ENCODE assay signal across 9 mouse cellular contexts in the genomic region with DNA sequence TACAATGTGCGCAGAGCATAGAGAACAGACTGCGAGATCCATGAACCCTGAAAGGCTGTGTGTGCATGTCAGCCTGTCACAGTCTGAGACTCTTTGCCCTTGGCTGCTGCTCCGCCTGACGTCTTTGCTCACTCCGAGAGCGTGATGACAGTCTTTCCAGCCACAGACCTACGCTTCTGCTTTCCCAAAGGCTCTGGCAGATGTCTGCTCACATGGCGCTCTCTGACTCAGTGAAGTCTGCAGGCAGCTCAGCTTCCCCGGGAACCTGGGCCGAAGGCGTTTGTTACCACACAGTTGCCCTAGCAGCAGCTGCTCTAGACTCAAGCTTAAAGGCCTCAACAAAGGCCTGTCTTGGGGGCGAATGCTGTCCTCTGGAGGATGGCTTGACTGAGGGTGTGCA. TPM values are rescaled to one million over a fixed set of nuclear protein-coding genes. Genes with fewer than 3 reads are reported as not detected.
A peak's percentile ranks its signal among the peaks of the same experiment; 100 is the strongest.
DNase-seq lines count a peak whose midpoint lies in the region; ATAC-seq and TF ChIP-seq lines count a peak whose summit lies in the region.
"Had no signal": no experiment of that assay in that cellular context is flagged by ENCODE, and none has a peak within 500 bp of the region (broad histone marks: within the 10 kb centered on the region; RNA-seq: fewer than 3 reads in every experiment).

No protein-coding gene starts in this region.

- 58% methylated on average over 12 of the region's 12 CpGs for WGBS in intestine, embryonic 16.5 days
- WGBS in intestine, postnatal 0 days = 70% methylated on average over 12 of the region's 12 CpGs
- 30% methylated on average over 12 of the region's 12 CpGs for WGBS in hindbrain, postnatal 0 days
- 49% methylated on average over 12 of the region's 12 CpGs for WGBS in lung, embryonic 16.5 days

- peak; percentile 55 for DNase-seq in gastrocnemius, postnatal 25 days
- peak; percentile 67 for DNase-seq in hindbrain, postnatal 0 days (ENCODE audit: low spot score)
- peak; percentile 85 to 90 for DNase-seq in right cerebral cortex, postnatal 36 days (ENCODE audit: low spot score in 2 of 2)

- H3K9ac ChIP-seq in intestine, embryonic 16.5 days (ENCODE audit: low read depth, low read length) = 0 out of 2 replicates have a peak overlapping the region, but pooled peaks have one; percentile 20
- H3K9ac ChIP-seq in intestine, postnatal 0 days (ENCODE audit: low read depth, low read length) = no peak overlapping the region
- no peak overlapping the region for H3K9ac ChIP-seq in hindbrain, postnatal 0 days (replicated peaks; ENCODE audit: low read length)
- H3K9ac ChIP-seq in lung, embryonic 16.5 days (ENCODE audit: low read length) = no peak overlapping the region
- H3K9ac ChIP-seq: limb, embryonic 12.5 days had no signal

- no peak for TF ChIP-seq POLR2A in bone marrow macrophage, adult 2 months (IDR thresholded peaks at IDR 0.05; ENCODE audit: borderline replicate concordance, low read depth, low read length)

- H3K4me1 ChIP-seq in intestine, embryonic 16.5 days (ENCODE audit: control insufficient read depth, insufficient read depth, low read length) = peaks cover 30% of the 10 kb centered on the region
- 0 out of 2 replicates have a peak, but pooled peaks cover 2% of the 10 kb centered on the region for H3K4me1 ChIP-seq in intestine, postnatal 0 days (replicated peaks; ENCODE audit: control insufficient read depth, insufficient read depth, low read length)
- peaks cover 81% of the 10 kb centered on the region for H3K4me1 ChIP-seq in bone marrow macrophage, adult 2 months (ENCODE audit: control insufficient read depth, insufficient read depth, low read length)
- peaks cover 5% of the 10 kb centered on the region; the same call in 1 of the 2 replicates for H3K4me1 ChIP-seq in hindbrain, postnatal 0 days (ENCODE audit: insufficient read depth, low read length)
- peaks cover 39% of the 10 kb centered on the region for H3K4me1 ChIP-seq in lung, embryonic 16.5 days (replicated peaks; ENCODE audit: control insufficient read depth, insufficient read depth, low read length)

- H3K27ac ChIP-seq in intestine, embryonic 16.5 days (ENCODE audit: low read length) = 0 out of 2 replicates have a peak overlapping the region, but pooled peaks have one; percentile 0
- H3K27ac ChIP-seq in intestine, postnatal 0 days (ENCODE audit: low read depth, low read length) = no peak overlapping the region
- peak overlapping the region; percentile 94 for H3K27ac ChIP-seq in bone marrow macrophage, adult 2 months (ENCODE audit: insufficient read depth, low read depth, low read length)
- H3K27ac ChIP-seq in hindbrain, postnatal 0 days = peak overlapping the region; percentile 62; the same call in 1 of the 2 replicates
- H3K27ac ChIP-seq in lung, embryonic 16.5 days (ENCODE audit: low read length) = peak overlapping the region; percentile 42

- no peaks in the 10 kb centered on the region for H3K9me3 ChIP-seq in intestine, embryonic 16.5 days (ENCODE audit: control insufficient read depth, low read length)
- H3K9me3 ChIP-seq in intestine, postnatal 0 days (ENCODE audit: control insufficient read depth) = no peaks in the 10 kb centered on the region
- H3K9me3 ChIP-seq in hindbrain, postnatal 0 days (ENCODE audit: low read length) = no peaks in the 10 kb centered on the region
- no peaks in the 10 kb centered on the region for H3K9me3 ChIP-seq in lung, embryonic 16.5 days (ENCODE audit: control insufficient read depth, low read length)
- H3K9me3 ChIP-seq: limb, embryonic 12.5 days had no signal

- no peak overlapping the region for H3K4me3 ChIP-seq in intestine, embryonic 16.5 days (ENCODE audit: low read length)
- H3K4me3 ChIP-seq in intestine, postnatal 0 days (ENCODE audit: low read depth, low read length) = no peak overlapping the region
- H3K4me3 ChIP-seq in bone marrow macrophage, adult 2 months (ENCODE audit: insufficient read depth, low read length) = 0 out of 2 replicates have a peak overlapping the region, but pooled peaks have one; percentile 0
- no peak overlapping the region for H3K4me3 ChIP-seq in hindbrain, postnatal 0 days (ENCODE audit: low read length)
- H3K4me3 ChIP-seq in lung, embryonic 16.5 days (ENCODE audit: low read length) = no peak overlapping the region
- H3K4me3 ChIP-seq: limb, embryonic 12.5 days had no signal

- no peak for ATAC-seq in intestine, embryonic 16.5 days
- no peak for ATAC-seq in intestine, postnatal 0 days
- ATAC-seq in hindbrain, postnatal 0 days = peak; percentile 44
- peak; percentile 13; the same call in 1 of the 2 replicates for ATAC-seq in lung, embryonic 16.5 days (ENCODE audit: low read depth)
- no peak for ATAC-seq in CD4-positive, CD25-positive, alpha-beta regulatory T cell, adult 4 months

- no peaks in the 10 kb centered on the region for H3K36me3 ChIP-seq in intestine, embryonic 16.5 days (ENCODE audit: control insufficient read depth, insufficient read depth, low read length)
- no peaks in the 10 kb centered on the region for H3K36me3 ChIP-seq in intestine, postnatal 0 days (ENCODE audit: control insufficient read depth, insufficient read depth)
- no peaks in the 10 kb centered on the region for H3K36me3 ChIP-seq in hindbrain, postnatal 0 days (ENCODE audit: insufficient read depth, low read length)
- H3K36me3 ChIP-seq in lung, embryonic 16.5 days (ENCODE audit: control insufficient read depth, insufficient read depth, low read length) = no peaks in the 10 kb centered on the region
- H3K36me3 ChIP-seq: limb, embryonic 12.5 days had no signal

- no peak for TF ChIP-seq CTCF in intestine, postnatal 0 days (IDR thresholded peaks at IDR 0.05; ENCODE audit: low read depth)
- TF ChIP-seq CTCF in bone marrow macrophage, adult 2 months (IDR thresholded peaks at IDR 0.05; ENCODE audit: low read depth, low read length) = no peak
- no peak for TF ChIP-seq CTCF in hindbrain, postnatal 0 days (IDR thresholded peaks at IDR 0.05; ENCODE audit: low read depth)

- no peak overlapping the region for H3K4me2 ChIP-seq in intestine, embryonic 16.5 days (ENCODE audit: low read depth, low read length)
- H3K4me2 ChIP-seq in intestine, postnatal 0 days (replicated peaks; ENCODE audit: low read depth) = no peak overlapping the region
- no peak overlapping the region for H3K4me2 ChIP-seq in hindbrain, postnatal 0 days (ENCODE audit: low read depth, low read length)
- H3K4me2 ChIP-seq in lung, embryonic 16.5 days (ENCODE audit: low read depth, low read length) = no peak overlapping the region
- H3K4me2 ChIP-seq: limb, embryonic 12.5 days had no signal

- H3K27me3 ChIP-seq in intestine, embryonic 16.5 days (replicated peaks; ENCODE audit: control insufficient read depth, insufficient read depth, low read length) = no peaks in the 10 kb centered on the region
- H3K27me3 ChIP-seq in intestine, postnatal 0 days (replicated peaks; ENCODE audit: control insufficient read depth, insufficient read depth, low read length) = no peaks in the 10 kb centered on the region
- H3K27me3 ChIP-seq in hindbrain, postnatal 0 days (ENCODE audit: insufficient read depth, low read length) = no peaks in the 10 kb centered on the region
- H3K27me3 ChIP-seq in lung, embryonic 16.5 days (ENCODE audit: control insufficient read depth, insufficient read depth, low read depth, low read length) = no peaks in the 10 kb centered on the region
- H3K27me3 ChIP-seq: limb, embryonic 12.5 days had no signal

RNA-seq across cellular contexts. Expression of a gene that starts 15.0 kb away (rescaled TPM):
- polyA plus RNA-seq in intestine, embryonic 16.5 days (2015; fragmentation: Nextera tagmentation; extraction: Ambion mirVana) = 49.6 and 52.1 TPM in 2 replicates
- 40.5 and 48.6 TPM in 2 replicates for polyA plus RNA-seq in intestine, postnatal 0 days (2015; fragmentation: Nextera tagmentation; extraction: Ambion mirVana)
- polyA plus RNA-seq in bone marrow macrophage, adult 2 months (2012; ENCODE audit: insufficient read depth, insufficient read length, missing spikeins) = 128 and 141 TPM in 2 replicates
- 10 to 100 TPM; 23.5 to 26.4 TPM for total RNA-seq in gastrocnemius, postnatal 25 days (2021)
- 7.6 and 34.3 TPM in 2 replicates for total RNA-seq in hindbrain, postnatal 0 days (2014; rRNA removed)
- polyA plus RNA-seq in hindbrain, postnatal 0 days (2015; fragmentation: Nextera tagmentation; extraction: Ambion mirVana) = 13.4 and 17.1 TPM in 2 replicates
- polyA plus RNA-seq in lung, embryonic 16.5 days (2015; fragmentation: Nextera tagmentation; extraction: Ambion mirVana) = 50.7 and 51.5 TPM in 2 replicates
- 10 to 100 TPM; 76.9 to 97.7 TPM for polyA plus RNA-seq in CD4-positive, CD25-positive, alpha-beta regulatory T cell, adult 4 months (2017; shearing (Covaris generic))

RNA-seq across cellular contexts. Expression of a gene that starts 34.4 kb away (rescaled TPM):
- polyA plus RNA-seq in intestine, embryonic 16.5 days (2015; fragmentation: Nextera tagmentation; extraction: Ambion mirVana) = 0.11 and 0.47 TPM in 2 replicates
- 0.05 TPM in 1 of 2 replicates, not detected in the other for polyA plus RNA-seq in intestine, postnatal 0 days (2015; fragmentation: Nextera tagmentation; extraction: Ambion mirVana)
- polyA plus RNA-seq in bone marrow macrophage, adult 2 months (2012; ENCODE audit: insufficient read depth, insufficient read length, missing spikeins) = 0.51 and 1.0 TPM in 2 replicates
- not detected for total RNA-seq in gastrocnemius, postnatal 25 days (2021)
- 0.14 and 0.16 TPM in 2 replicates for total RNA-seq in hindbrain, postnatal 0 days (2014; rRNA removed)
- 0.06 TPM in 1 of 2 replicates, not detected in the other for polyA plus RNA-seq in hindbrain, postnatal 0 days (2015; fragmentation: Nextera tagmentation; extraction: Ambion mirVana)
- polyA plus RNA-seq in lung, embryonic 16.5 days (2015; fragmentation: Nextera tagmentation; extraction: Ambion mirVana) = 0.82 and 1.1 TPM in 2 replicates
- polyA plus RNA-seq in CD4-positive, CD25-positive, alpha-beta regulatory T cell, adult 4 months (2017; shearing (Covaris generic)) = under 1 TPM; 0.22 to 0.68 TPM

RNA-seq across cellular contexts. Expression of a gene that starts 56.2 kb away (rescaled TPM):
- 53.6 and 57.8 TPM in 2 replicates for polyA plus RNA-seq in intestine, embryonic 16.5 days (2015; fragmentation: Nextera tagmentation; extraction: Ambion mirVana)
- 29.5 and 38.0 TPM in 2 replicates for polyA plus RNA-seq in intestine, postnatal 0 days (2015; fragmentation: Nextera tagmentation; extraction: Ambion mirVana)
- polyA plus RNA-seq in bone marrow macrophage, adult 2 months (2012; ENCODE audit: insufficient read depth, insufficient read length, missing spikeins) = 198 and 227 TPM in 2 replicates
- total RNA-seq in gastrocnemius, postnatal 25 days (2021) = 10 to 100 TPM; 14.7 to 16.1 TPM
- total RNA-seq in hindbrain, postnatal 0 days (2014; rRNA removed) = 23.8 and 26.7 TPM in 2 replicates
- polyA plus RNA-seq in hindbrain, postnatal 0 days (2015; fragmentation: Nextera tagmentation; extraction: Ambion mirVana) = 39.4 and 41.8 TPM in 2 replicates
- polyA plus RNA-seq in lung, embryonic 16.5 days (2015; fragmentation: Nextera tagmentation; extraction: Ambion mirVana) = 67.8 and 69.6 TPM in 2 replicates
- 100 to 1,000 TPM; 117 to 127 TPM for polyA plus RNA-seq in CD4-positive, CD25-positive, alpha-beta regulatory T cell, adult 4 months (2017; shearing (Covaris generic))

Comparison
In these comparisons a context has a peak if more than half of its experiments do, and no peak if none do; other contexts are left out.
1. ATAC-seq: peak in hindbrain, postnatal 0 days (single experiment) and lung, embryonic 16.5 days (single experiment); none in intestine, embryonic 16.5 days (single experiment), intestine, postnatal 0 days (single experiment) and CD4-positive, CD25-positive, alpha-beta regulatory T cell, adult 4 months (single experiment).
2. Peak in every context shown above with its lines, with median percentiles within 50 percentile points of each other: DNase-seq.